Mouse (Mus musculus) cerebellum, adult 9-10 months (tissue): Measurements from ENCODE around the gene Nme7.

Source experiments
- DNase-seq: peaks from one replicate; pipeline ENCODE4 v3.0.0; 2022

Nme7 gene

DNA sequence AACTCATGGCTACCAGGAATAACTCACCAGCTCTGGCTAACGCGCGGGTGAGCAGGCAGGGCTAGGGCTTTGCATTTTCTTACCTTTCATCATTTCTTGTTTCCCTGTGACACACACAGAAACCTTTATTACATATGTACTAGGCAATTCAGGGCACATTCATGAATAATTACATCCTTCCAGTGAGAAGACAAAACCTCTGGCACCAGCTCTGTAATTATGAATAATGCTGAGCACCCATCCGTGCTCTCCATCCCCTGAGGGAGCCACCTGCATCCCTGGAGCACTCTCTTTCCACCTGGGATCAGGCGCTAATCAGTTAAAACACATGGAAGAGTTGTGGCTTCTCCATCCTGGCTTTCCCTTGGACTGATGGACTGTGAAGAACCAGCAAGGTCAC, at the start of gene Nme7:
Gene Nme7, plus strand, starts transcription at position 301 of the 400 bp plus-strand sequence.
- DNase-seq = no peak

DNA sequence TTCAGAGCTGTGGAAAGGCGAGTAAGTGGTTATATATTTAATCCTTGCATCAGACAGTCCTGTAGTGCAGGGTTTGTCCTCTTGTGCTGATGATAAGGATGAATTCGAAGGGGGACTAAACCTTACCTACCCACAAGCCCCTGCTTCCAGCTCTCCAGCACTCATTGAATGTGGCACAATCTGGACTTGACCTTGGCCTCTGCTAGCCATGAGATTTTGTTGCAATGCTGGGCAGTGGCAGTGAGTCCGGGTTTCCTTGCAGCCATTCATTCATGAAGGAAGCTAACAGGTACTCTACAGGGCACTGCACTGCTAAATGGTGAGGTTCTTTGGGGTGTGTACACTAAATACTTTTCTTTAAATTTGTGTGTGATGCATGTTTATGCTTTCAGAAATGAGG, 49.1 kb upstream of the Nme7 start:
- no peak for DNase-seq

DNA sequence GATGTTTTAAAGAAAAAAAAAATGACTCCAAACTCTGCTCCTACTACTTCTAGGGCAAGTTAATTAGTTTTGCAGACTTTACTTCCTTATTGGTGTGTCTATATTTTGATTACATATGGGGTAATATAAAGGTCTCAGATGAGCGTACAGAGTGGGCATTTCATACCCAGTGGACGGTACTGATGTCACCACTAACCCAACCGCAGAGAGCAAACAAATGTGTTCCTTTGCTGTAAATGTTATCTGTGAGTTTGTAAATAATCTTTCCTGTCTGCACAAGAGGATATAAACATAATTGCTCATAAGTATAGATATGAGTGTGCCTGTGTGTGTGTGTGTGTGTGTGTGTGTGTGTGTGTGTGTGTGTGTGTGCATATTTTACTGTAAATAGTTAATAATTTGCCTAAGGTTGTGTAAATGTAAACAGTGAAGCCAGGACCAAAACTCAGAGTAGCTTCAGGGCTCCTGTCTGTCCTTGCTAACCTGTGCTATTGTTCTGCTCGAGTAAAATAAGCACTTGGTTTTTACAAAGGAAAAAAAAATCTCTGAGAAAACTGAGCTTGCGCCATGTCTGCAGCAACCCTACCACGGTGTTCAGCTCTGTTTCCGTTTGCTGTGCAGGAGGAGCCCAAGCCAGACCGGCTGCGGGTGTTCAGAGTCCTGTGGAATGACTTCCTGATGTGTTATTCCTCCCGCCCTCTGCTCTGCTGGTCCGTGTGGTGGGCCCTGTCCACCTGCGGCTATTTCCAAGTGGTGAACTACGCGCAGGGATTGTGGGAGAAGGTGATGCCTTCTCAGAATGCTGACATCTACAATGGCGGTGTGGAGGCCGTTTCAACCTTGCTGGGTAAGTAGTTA, 43.5 kb upstream of the Nme7 start:
- DNase-seq = no peak

DNA sequence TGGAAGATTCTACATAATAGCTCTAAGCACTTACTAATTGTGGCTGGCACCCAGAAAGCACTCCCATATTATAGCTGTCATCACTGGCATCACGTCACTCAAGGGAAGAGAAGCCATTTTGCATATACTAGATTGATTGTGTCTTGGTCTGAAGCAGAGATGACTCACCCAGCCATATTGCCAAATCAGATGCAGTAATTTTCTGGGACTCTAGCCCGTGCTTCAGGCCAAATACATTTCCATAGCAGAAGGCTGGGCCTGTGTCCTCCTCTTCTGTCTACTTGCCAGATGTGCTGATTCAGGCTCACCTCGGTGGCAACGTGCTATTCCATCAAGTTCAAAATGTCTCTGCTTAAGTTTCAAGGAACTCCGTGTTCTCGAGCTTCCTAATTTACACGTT, 42.4 kb upstream of the Nme7 start:
- DNase-seq = no peak

DNA sequence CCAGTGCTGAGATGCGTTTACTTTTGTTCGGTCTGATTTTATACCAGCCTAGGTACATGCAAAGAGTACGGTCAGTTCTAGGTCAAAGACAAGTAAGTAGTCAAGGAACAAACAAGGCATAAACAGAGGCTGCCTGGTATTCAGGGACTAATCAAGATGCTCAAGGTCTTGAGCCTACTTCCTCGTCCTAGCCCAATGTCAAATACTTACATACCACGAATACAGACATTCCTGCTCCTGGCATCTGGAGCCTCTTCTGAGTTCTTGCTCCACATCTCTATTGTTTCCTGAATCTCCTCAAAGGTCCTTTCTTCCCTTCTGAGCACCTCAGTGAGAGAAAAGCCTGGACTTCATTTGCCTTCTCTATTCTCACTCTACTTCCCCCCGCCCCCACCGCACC, 33.0 kb upstream of the Nme7 start:
- no peak for DNase-seq

DNA sequence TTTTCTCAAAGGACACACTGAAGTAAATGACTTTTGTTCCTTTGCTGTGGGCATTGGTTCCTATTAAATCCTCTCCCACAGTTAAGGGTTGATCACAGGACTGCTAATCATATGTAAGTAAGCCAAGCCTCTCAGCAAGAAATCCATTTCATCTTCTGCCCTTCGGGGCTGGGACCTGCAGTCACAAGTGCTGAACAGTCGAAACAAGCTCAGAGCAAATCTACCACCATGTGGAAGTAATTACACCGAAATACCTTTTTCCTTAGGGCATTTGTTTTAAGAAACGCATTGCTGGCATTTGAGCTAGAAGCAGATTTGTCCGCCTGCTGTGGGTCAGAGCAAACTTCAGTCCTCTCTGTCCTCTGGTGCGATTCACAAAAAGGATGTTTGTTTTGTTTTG, 30.3 kb upstream of the Nme7 start:
- DNase-seq = no peak

DNA sequence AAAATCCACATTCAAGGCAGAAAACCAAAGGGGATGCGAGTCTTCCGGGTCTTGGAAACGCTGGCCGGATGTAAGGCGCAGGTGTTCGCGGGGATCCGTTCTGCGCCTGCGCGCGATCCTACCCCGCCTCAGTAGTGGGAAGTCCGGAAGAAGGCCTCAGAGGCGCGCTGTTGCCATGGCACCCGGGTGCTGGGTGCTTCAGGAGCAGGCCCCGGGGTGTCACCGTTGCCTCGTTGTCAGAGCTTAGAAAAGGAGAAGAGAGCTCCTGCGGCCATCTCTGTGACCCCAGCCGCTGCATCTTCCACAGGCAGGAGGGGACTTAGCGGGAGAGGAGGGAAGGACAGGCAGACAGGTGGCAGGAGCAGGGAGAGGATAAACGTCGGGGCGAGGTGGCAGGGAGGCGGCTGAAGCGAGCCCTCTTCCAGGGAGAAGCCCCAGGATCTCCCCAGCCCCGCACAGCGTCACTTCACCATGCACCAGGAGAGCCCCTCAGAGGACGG, 28.4 kb upstream of the Nme7 start, which contains the start of gene Ccdc181:
Gene Ccdc181, plus strand, starts transcription at position 131 of the 500 bp plus-strand sequence.
- peak; percentile 95 for DNase-seq

DNA sequence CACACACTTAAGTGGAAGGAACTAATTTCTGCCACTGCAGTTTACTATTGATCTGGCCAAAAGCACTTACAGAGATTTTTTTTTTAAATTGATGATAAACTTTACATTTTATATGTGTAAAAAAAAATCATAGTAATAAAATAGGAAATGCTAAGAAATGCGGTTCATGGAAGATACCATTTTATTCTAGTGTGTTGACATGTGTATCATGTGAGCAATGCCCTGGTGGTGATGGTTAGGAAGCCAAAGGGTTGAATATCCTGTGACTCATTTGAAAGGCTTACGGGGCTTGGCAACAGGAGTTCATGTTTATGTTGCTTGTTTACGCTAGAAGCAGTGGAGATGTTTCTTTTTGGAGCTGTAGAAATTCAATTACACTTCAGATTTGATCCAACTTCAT, 27.4 kb upstream of the Nme7 start:
- no peak for DNase-seq

DNA sequence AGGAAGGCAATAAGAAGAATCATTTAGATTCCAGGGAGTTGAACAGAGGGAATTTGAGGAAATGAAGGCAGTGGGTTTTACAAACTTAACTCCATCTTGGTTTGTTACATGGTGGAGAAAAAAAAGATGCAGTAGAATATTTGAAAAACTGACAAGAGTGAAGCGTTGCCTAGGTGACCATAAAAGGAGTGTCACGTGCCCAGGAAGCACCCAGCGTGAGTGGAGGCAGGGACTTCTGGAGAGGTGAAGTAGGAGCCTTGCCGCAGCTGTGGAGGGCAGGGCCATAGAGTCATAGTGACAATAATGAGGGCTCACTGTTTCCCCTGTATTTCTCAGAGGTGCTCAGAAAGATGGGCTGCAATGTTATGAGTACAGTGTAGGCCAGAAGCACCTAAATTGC, 24.6 kb upstream of the Nme7 start:
- DNase-seq = no peak

DNA sequence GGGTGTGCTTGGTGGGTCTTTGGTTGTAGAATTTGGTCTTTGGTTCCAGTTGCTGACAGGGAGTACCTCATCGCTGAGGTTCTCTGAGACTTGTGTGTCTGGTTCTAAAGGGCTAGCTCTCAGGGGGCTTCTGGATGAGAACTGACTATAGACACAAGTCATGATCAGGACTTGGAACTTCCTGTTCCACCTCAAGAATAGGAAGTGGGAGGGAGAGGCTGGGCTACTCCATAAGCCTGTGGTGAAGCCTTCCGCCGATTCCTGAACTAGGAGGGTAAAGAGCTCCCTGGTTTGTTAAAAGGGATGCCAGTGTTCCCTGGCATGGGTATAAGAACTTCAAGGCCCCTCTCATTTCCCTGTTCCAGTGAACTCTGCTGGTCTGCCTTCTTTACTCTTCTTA, 19.9 kb upstream of the Nme7 start:
- DNase-seq = no peak

DNA sequence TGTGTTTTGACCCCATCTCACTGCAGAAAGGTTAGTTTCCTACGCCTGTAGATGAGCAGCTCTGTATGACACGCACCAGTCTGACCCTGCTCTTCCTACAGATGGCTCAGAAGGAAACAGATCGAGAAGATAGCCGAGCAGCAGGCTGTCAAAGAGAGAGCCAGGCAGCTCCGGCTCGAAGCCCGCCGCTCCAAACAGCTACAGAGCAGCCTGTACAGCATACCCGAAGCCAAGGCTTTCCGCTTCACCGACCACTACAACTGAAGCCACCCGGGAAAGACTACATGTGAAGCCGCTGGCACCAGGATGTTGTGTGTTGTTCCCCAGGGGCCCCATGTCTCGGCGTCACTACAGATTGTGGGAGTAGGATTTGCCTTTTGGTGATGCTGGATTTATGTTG, 16.5 kb upstream of the Nme7 start:
- peak; percentile 77 for DNase-seq

DNA sequence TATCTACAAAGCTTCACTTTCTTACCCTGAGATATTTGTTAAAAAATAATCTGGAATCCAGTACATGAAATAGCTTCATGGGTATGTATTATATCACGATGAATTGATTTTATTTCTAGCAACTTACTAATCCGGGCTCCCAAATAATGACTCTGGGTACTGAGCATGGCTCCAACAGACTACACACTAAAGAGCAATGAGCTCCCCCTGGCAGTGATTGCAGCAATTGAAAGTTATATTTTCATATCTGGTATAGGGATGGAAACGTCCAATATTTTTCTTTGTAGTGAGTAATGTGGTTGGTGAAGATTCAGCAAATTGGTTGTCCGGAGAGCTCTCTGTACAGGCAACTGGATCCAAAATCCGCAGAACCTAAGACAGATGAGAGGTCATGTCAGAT, 11.9 kb upstream of the Nme7 start:
- DNase-seq = no peak

DNA sequence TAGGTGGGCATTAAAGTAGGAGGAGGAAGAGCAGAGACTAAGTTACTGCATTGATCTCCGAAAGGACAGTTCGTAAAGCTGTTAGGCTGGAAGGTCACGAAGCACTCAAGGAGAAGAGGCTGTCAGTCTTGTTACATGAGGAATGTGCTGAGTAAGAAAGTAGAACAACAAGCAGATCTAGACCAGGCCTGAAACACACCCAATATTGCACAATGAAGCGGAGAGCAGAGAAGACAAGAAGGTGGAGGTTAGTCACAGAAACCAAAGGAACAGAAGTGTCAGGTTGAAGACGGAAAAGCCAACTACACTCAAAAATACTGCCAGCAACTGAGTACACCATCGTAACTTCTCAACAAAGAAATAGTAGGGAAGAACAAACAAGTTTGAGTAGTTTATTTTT, 9.8 kb upstream of the Nme7 start:
- DNase-seq = no peak

DNA sequence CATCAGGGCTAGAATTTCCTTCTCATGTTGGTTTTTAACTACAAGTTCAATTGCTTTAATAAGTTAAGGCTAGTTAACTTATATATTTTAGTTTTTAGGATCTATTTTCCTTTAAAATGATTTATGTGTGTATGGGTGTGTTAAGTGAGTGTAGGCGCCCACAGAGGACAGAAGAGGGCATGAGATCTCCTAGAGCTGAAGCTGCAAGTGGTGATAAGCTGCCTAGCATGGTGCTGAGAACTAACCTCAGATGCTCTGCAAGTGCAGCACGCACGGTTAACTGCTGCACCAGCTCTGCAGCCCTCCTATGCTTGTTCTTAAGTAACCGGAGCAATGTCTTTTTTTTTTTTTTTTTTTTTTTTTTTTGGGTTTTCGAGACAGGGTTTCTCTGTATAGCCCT, 7.4 kb upstream of the Nme7 start:
- no peak for DNase-seq

DNA sequence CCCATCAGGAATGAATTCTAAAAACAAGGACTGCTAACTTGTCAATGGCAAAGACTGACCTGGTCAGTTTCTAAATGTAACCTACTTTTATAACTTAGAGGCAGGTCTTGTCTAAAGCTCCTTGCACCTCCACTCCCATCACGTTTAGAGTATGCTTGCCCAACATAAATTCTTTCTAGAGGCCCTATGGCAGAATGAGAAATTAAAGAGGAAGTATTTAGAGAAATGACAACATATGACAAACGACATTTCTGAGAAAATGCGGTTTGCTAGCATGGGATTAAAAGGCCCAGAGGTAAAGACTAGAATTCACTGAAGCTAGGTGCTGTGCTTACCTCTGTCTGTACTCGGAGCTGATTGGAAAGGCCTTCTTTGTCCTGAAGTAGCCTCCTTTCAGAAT, 2.0 kb upstream of the Nme7 start:
- DNase-seq = no peak

DNA sequence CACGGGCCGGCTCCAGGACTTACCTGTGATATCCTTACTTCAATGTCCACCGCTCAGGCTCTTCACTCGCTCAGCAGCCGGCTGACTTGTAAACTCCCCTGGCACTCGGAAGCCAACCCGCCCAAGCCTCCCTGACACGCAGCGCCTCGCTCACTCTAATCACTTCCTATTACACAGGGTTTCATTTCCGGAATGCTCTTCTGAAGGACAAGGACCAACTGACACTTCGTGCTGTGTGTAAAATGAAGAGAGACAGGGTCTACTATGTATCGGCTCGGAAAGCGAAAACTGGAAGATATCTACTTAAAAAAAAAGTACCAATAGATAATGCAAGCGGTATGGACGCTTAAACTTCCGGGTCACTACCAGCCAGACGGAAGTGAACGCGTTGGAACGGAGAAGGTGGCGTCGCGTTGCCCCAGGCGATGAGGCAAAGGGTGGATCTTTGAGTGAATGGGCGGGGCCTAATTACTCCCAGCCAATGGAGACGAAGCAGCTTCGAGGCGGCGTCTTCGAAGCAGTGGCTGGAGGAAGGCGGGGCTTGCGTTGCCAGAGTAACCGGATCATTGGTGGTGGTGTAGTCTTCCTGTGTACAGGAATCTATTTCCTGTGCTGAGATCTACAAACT, 3.3 kb downstream of the Nme7 start, which contains the start of gene Blzf1:
Gene Blzf1, minus strand, starts transcription at position 366 of the 628 bp plus-strand sequence.
- DNase-seq = peak; percentile 97

DNA sequence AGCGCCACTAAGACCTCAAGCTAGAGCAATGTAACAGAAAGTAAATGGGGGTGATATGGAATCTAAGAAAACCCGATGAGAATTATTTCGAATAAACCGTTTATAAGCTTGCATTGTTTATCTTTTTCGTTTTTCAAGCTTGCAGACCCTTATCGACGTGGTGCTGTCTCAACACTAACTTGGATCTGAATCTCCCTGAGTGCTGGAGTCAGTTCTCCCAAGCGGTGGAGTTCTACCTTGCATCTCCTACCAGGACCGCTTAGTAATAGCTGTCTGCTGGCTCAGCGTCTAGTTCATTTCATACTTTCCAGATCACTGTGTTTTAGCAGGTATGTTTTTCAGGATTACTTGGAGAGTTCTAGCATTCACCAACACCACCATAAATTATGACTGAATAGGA, 4.0 kb downstream of the Nme7 start:
- DNase-seq = peak; percentile 37

DNA sequence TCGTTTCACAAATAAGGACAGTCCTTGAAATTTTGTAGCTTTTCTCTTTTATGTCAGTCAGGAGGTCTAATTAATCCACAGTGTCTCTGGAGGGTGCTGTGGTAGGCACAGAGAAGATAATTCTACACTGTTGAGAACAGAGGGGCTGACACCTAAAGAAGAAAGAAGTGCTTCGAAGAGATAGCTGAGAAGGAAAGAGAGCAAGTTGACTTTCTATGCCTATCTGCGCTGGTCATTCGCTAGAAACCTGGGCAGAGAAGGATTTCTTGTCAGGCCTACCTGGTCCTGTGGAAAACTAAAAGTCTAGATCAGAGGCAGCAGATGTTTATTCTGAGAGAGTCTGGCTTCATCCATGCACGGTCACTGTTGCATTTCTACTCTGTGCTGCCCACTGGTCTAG, 10.2 kb downstream of the Nme7 start:
- no peak for DNase-seq

DNA sequence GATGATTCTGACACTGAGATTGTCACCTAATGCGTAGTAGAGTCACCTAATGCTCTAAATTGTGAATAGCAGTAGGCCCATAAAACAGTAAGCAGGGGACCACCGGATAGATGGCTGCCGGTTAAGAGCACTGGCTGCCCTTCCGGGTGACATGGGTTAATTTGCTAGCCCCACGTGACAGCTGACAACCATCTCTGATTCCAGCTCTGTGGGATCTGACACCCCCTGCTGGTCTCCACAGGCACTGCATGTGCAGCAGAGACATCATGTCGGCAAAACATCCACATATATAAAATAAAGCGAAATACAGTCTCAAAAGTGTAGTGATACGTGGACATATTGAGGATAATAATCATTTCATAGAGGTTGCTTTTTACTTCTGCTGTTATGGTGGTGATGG, 11.3 kb downstream of the Nme7 start:
- peak; percentile 35 for DNase-seq

DNA sequence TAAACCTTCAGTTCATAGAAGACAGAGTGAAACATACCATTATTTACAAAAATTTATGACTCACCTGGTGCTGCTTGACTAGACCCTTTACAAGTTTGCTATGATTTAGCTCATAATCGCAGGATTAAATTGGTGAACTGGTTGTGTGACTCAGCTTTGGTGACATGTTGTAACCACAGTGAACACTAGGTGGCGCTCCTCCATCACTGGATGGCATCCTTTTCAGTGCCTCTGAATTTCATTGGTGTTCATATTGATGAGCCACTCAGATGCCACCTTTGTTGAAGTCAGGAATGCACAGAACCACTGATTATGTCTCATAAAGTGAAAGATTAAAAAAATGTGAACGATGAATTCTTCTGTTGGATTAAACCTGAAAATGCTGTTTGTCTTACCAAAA, 12.8 kb downstream of the Nme7 start:
- DNase-seq = peak; percentile 71

DNA sequence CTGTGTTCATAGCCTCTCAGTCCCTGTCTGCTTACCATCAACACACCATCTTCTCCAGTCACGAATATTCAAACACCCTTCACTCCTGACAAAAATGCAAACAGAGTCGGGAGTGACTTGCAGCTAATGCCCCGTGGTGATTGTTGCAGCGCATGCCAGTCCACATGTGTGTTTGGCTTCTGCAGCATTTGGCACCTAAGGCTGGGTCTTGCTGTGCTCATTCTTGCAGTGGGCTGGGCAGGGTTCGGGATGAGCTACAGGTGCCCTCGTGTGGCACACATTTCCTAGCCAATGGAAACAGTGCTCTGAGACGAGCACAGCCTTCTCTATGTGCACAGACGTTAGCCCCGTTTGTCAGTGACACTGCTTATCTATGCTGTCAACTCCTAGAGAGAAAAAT, 13.3 kb downstream of the Nme7 start:
- no peak for DNase-seq

DNA sequence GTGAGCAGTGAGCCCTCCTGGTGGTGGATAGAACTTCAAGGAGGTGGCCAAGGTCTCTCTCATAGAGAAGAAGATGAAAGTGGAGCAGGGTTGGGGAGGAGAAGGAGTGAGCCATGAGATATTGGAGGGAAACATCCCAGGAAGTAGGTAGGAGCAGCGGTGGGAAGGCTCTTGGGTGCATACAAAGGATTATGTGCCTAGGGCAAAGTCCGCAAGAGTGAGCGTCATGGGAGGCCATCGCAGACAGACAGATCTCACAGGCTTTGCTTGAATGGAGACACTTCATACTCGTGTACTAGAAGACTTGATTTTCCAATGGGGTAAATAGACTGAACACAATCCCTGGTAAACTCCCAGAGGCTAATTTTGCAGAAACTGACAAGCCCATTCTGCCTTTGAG, 14.6 kb downstream of the Nme7 start:
- no peak for DNase-seq

DNA sequence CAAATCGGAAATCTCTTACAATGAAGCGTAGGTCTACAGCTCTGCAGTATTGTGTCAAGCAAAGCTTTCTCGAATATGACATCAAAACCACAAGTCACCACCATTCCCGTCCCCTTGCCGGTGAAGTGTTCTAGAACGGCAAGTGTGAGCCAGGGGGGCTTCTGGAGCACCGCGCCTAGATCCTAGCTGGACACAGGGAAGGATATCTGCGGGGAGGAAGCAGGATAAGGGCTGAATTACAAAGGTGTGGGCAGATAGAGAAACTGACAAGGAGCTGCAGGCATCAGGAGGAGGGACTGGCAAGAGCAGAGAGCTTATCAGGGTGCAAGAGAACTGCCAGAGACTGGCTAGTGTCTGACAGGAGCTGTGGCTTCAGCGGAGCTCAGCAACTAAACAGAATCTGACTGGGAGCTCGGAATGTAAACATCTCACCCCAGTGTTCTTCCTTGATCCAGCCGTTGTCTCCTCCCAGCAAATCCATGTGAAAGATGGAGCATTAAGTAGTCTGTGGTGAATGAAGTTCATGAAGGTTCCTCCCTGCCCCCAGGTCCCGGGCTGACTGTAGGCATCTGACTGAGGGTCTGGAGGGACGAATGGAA, 15.7 kb downstream of the Nme7 start:
- DNase-seq = no peak

DNA sequence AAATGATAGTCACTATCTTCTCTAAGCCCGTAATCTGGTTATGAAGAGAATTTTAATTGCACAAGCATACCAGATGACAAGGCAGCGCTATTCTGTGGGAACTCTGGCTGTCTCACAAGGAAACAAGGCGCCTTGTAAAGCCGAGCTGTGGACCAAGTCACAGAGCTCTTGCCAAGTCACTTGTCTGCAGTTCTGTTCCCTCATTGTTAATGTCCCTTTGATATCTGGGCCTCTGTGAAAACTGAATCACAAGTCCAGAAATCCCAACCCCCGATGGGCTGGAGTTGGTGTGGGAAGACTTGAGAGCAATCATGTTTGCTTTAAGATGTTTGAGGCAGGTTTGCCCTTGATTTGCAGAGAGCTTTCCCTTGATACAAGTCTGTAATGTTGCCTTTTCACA, 16.8 kb downstream of the Nme7 start:
- no peak for DNase-seq
